Mouse (Mus musculus): ENCODE results near the gene Uox. TPM values are rescaled to one million over a fixed set of nuclear protein-coding genes. Genes with fewer than 3 reads are reported as not detected.

Uox gene
- total RNA-seq, 2 experiments from 2014 or later = not detected

DNA sequence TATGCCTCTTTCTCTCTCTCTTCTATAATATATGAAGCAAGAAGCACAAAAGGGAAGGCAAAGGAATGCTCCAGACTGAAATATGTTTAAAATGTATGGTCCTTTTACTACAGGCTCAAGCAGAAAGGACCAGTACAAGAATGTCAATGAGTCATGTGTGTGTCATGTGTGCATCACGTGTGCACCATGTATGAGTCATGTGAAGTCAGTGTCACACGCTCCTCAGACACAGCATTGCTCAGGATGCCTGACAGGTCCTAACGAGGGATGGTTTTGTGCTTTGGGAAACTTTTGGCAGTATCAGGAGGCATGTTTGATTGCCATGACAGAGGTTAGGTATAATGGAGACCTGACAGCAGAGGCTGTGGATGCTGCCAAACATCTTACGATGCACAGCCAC is 106.0 kb downstream of the Uox start:
- DNase-seq = no peak
- intact Hi-C loops (cut with DNase I) = no loop called here

DNA sequence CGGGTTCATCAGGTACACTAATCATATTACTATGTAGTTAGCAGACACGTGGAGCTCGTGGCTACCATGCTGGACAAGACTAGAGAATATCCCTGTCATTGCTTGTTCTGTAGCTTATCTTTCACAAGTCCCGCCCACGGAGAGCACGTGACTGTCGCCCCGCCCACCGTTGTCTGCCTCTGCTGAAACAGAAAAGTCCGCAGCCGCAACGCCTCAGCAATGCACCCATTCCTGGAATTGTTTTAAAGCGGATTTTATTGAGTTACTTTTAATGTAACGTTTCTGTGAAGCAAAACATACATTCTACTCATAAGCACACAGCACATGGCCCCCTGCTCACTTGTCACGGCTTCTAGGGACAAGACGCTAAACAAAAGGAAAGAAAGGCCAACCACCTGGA is 109.4 kb downstream of the Uox start:
- intact Hi-C loops (cut with DNase I) = loop anchor here (10.0 kb wide), 1 partner anchor 115 kb away; no protein-coding TSS in a partner anchor
- no peak for DNase-seq

DNA sequence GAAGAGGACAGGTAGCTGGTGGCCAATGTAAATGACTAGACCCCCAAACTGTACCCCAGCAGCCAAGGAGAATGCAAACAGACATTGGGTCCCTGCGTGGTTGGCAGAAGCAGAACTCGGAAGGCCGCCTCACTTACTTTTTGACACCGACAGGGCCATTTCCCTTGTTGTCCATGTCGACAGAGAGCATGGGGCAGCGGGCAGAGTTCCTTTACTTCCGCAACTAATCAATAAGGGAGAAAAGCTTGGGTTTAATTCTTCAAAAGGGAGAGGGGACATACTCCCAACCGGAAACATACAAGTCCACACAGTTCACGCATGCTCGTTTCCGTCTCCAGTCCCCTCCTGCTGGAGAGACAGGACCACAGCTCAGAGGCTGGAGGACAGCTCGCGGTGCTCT is 110.4 kb downstream of the Uox start:
- intact Hi-C loops (cut with DNase I) = loop anchor here (10.0 kb wide), 1 partner anchor 116 kb away; no protein-coding TSS in a partner anchor
- no peak for DNase-seq

DNA sequence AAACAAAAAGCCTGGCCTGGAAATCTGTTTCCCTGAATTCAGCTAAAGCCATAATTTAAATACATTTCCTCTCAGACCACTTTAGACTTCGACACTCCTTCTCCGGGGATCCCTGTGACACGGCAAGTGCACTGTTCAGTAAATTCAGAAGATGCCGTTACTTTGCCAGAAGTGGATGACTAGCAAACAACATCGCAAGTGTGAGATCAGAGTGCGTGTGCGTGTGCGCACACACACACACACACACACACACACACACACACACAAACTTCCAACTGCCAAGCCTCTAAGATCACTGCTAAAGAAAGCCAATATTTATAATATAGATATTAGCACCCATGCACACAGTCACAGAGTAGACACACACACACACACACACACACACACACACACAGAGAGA is 111.5 kb downstream of the Uox start:
- intact Hi-C loops (cut with DNase I) = loop anchor here (10.0 kb wide), 1 partner anchor 117 kb away; no protein-coding TSS in a partner anchor
- DNase-seq = no peak

Other genes with a start within 250 kb of the Uox start
- 10 to 100 TPM; 12.9 to 13.1 TPM for gene Ssx2ip, start 165.8 kb upstream of the Uox start, total RNA-seq (2021)
- gene Ctbs, start 120.6 kb upstream of the Uox start, total RNA-seq (2021) = 1 to 10 TPM; 3.4 TPM
- 1 to 10 TPM; 2.1 to 2.3 TPM for gene Spata1, start 70.7 kb upstream of the Uox start, total RNA-seq (2021)
- 100 to 1,000 TPM; 246 to 247 TPM for gene Gng5, start 70.6 kb upstream of the Uox start, total RNA-seq (2021)
- gene Rpf1, start 49.0 kb upstream of the Uox start, total RNA-seq (2021) = 10 to 100 TPM; 15.7 to 16.0 TPM
- gene Dnase2b, start 45.2 kb downstream of the Uox start, total RNA-seq (2021) = not detected
- gene 4930503B20Rik, start 80.9 kb downstream of the Uox start, total RNA-seq (2021) = not detected
- gene Samd13, start 115.2 kb downstream of the Uox start, total RNA-seq (2021) = 1 to 10 TPM; 1.6 to 2.4 TPM
- gene Prkacb, start 242.6 kb downstream of the Uox start, total RNA-seq (2021) = 10 to 100 TPM; 60.6 to 62.4 TPM

Measured in heart, postnatal 36 days (tissue).